8 mouse cellular contexts compared by ENCODE assay signal in genomic region chr9:107770037-107770373, GRCm38 (mm10). TPM values are rescaled to one million over a fixed set of nuclear protein-coding genes. Genes with fewer than 3 reads are reported as not detected.
DNase-seq lines count a peak whose midpoint lies in the region; ATAC-seq and TF ChIP-seq lines count a peak whose summit lies in the region.

No protein-coding gene starts in this region.

- H3K4me1 ChIP-seq in forebrain, embryonic 11.5 days (replicated peaks; ENCODE audit: control insufficient read depth, insufficient read depth, low read length): no peaks in the 10 kb centered on the region
- peaks cover 10 to 11% of the 10 kb centered on the region in 2 experiments for H3K4me1 ChIP-seq in liver, embryonic 14.5 days (replicated peaks; ENCODE audit: control insufficient read depth in 2 of 2, insufficient read depth in 2 of 2, low read length in 1 of 2)

- no peak for TF ChIP-seq EP300 in liver, embryonic 14.5 days (IDR thresholded peaks at IDR 0.05; ENCODE audit: low read depth)

- H3K4me3 ChIP-seq in forebrain, embryonic 11.5 days (ENCODE audit: low read depth, low read length): peak overlapping the region; percentile 96
- peak overlapping the region; percentile 92 to 94 for H3K4me3 ChIP-seq in liver, embryonic 14.5 days (ENCODE audit: insufficient read depth in 1 of 2, low read depth in 2 of 2, low read length in 2 of 2)

- peaks cover 12% of the 10 kb centered on the region; the same call in 1 of the 2 replicates for H3K36me3 ChIP-seq in forebrain, embryonic 11.5 days (ENCODE audit: control insufficient read depth, insufficient read depth, low read length)
- H3K36me3 ChIP-seq in liver, embryonic 14.5 days (replicated peaks; ENCODE audit: control insufficient read depth, insufficient read depth, low read depth): peaks cover 60% of the 10 kb centered on the region

- TF ChIP-seq CTCF in liver, embryonic 14.5 days (IDR thresholded peaks at IDR 0.05; ENCODE audit: low read depth): no peak

- H3K9me3 ChIP-seq in forebrain, embryonic 11.5 days (ENCODE audit: control insufficient read depth, low read length): no peaks in the 10 kb centered on the region
- no peaks in the 10 kb centered on the region for H3K9me3 ChIP-seq in liver, embryonic 14.5 days (ENCODE audit: control insufficient read depth, low read length)

- no peaks in the 10 kb centered on the region for H3K27me3 ChIP-seq in forebrain, embryonic 11.5 days (ENCODE audit: control insufficient read depth, insufficient read depth, low read length)
- no peaks in the 10 kb centered on the region for H3K27me3 ChIP-seq in liver, embryonic 14.5 days (ENCODE audit: control insufficient read depth, insufficient read depth, low read length)

- peak; percentile 17 for DNase-seq in embryo, embryonic 10.5 days (ENCODE audit: low spot score)
- DNase-seq in embryo, embryonic 11 days: no peak
- DNase-seq in 3T3-L1 (ENCODE audit: low read depth, low spot score): peak; percentile 19
- no peak for DNase-seq in forebrain, embryonic 11.5 days (ENCODE audit: low spot score)
- DNase-seq in liver, embryonic 14.5 days (ENCODE audit: low read depth in 3 of 3, low spot score in 3 of 3): peak in 1 of 3 experiments; percentile 16
- no peak for DNase-seq in B cell, adult 2 months
- DNase-seq in left cerebral cortex, postnatal 4 days: no peak
- no peak for DNase-seq in urinary bladder, postnatal 36 days (ENCODE audit: low spot score in 2 of 2)

- intact Hi-C loops in left cerebral cortex, postnatal 4 days (cut with DNase I): no loop called here

- ATAC-seq in forebrain, embryonic 11.5 days (replicated peaks; ENCODE audit: low FRiP score): no peak
- no peak for ATAC-seq in liver, embryonic 14.5 days (ENCODE audit: insufficient read depth)

- H3K4me2 ChIP-seq in forebrain, embryonic 11.5 days (ENCODE audit: low read depth, low read length, severe bottlenecking): peak overlapping the region; percentile 57
- H3K4me2 ChIP-seq in liver, embryonic 14.5 days (ENCODE audit: low read depth): peak overlapping the region; percentile 79

- peak overlapping the region; percentile 74; the same call in 1 of the 2 replicates for H3K27ac ChIP-seq in forebrain, embryonic 11.5 days (ENCODE audit: low read depth, low read length)
- peak overlapping the region; percentile 85 for H3K27ac ChIP-seq in liver, embryonic 14.5 days

- 3% methylated on average over 9 of the region's 9 CpGs for WGBS in forebrain, embryonic 11.5 days
- WGBS in liver, embryonic 14.5 days (ENCODE audit: insufficient replicate concordance): under 1% methylated on average over 9 of the region's 9 CpGs

- peak overlapping the region; percentile 98 for H3K9ac ChIP-seq in forebrain, embryonic 11.5 days (ENCODE audit: low read length)
- peak overlapping the region; percentile 98 for H3K9ac ChIP-seq in liver, embryonic 14.5 days (replicated peaks)

RNA-seq across cellular contexts. Expression of gene Rbm5, which starts 0.8 kb away (rescaled TPM):
- polyA plus RNA-seq in forebrain, embryonic 11.5 days (2014; fragmentation: Nextera tagmentation; extraction: Ambion mirVana): 198 and 206 TPM in 2 replicates
- 23.7 and 35.2 TPM in 2 replicates for polyA plus RNA-seq in liver, embryonic 14.5 days (2012; rRNA removed)
- 40.8 and 45.1 TPM in 2 replicates for polyA plus RNA-seq in liver, embryonic 14.5 days (2014; fragmentation: Nextera tagmentation; extraction: Ambion mirVana)
- total RNA-seq in left cerebral cortex, postnatal 4 days (2021): 100 to 1,000 TPM; 194 to 195 TPM

RNA-seq across cellular contexts. Expression of gene Sema3f, which starts 59.7 kb away (rescaled TPM):
- 13.2 and 15.9 TPM in 2 replicates for polyA plus RNA-seq in forebrain, embryonic 11.5 days (2014; fragmentation: Nextera tagmentation; extraction: Ambion mirVana)
- polyA plus RNA-seq in liver, embryonic 14.5 days (2012; rRNA removed): 3.1 and 3.5 TPM in 2 replicates
- 0.69 and 1.1 TPM in 2 replicates for polyA plus RNA-seq in liver, embryonic 14.5 days (2014; fragmentation: Nextera tagmentation; extraction: Ambion mirVana)
- total RNA-seq in left cerebral cortex, postnatal 4 days (2021): 10 to 100 TPM; 44.6 to 52.6 TPM

Comparison
In these comparisons a context has a peak if more than half of its experiments do, and no peak if none do; other contexts are left out.
1. DNase-seq: peak in embryo, embryonic 10.5 days (single experiment) and 3T3-L1 (single experiment); none in embryo, embryonic 11 days (single experiment), forebrain, embryonic 11.5 days (single experiment), B cell, adult 2 months (0 of 2), left cerebral cortex, postnatal 4 days (single experiment) and urinary bladder, postnatal 36 days (0 of 2).